Mouse (Mus musculus) common myeloid progenitor, adult 5-6 weeks (primary cell): ENCODE results near the gene Donson. TPM values are rescaled to one million over a fixed set of nuclear protein-coding genes. Genes with fewer than 3 reads are reported as not detected.

Experiments used
- ATAC-seq: replicated peaks from 2 replicates; pipeline ENCODE4 v1.8.0; 2016; ENCODE audit warnings: low read depth, mild to moderate bottlenecking, moderate TSS enrichment, inconsistent platforms; ENCODE audit not compliant: poor library complexity, severe bottlenecking
- total RNA-seq: library from RNA; stranded (forward); fragments of 200-1000, 187-1606 nt; gene quantifications from 2 replicates; pipeline ENCODE4 v1.2.3, GENCODE M21; 2017

Gene Donson
- 28.7 and 70.0 TPM in 2 replicates for total RNA-seq

- ATAC-seq = peak; percentile 76
Observed at GRCm38 (mm10) chr16:91688619-91689334, at the start of gene Donson. TSS of gene Donson (minus strand) at chr16:91688770.

- no peak for ATAC-seq
Observed at GRCm38 (mm10) chr16:91736046-91736816, 47.7 kb upstream of the Donson start.

- ATAC-seq = peak; percentile 67
Observed at GRCm38 (mm10) chr16:91734771-91735170, 46.2 kb upstream of the Donson start.

- no peak for ATAC-seq
Observed at GRCm38 (mm10) chr16:91732816-91733215, 44.2 kb upstream of the Donson start.

GRCm38 (mm10) chr16:91730446-91730845 is 41.9 kb upstream of the Donson start:
- no peak for ATAC-seq

- no peak for ATAC-seq
Observed at GRCm38 (mm10) chr16:91729821-91730441, 41.4 kb upstream of the Donson start.

GRCm38 (mm10) chr16:91729066-91729482 is 40.5 kb upstream of the Donson start, which contains the start of gene Itsn1:
TSS of gene Itsn1 (plus strand) at chr16:91729281.
- ATAC-seq = peak; percentile 71

GRCm38 (mm10) chr16:91728123-91729065 is 39.8 kb upstream of the Donson start, which contains the start of gene Cryzl1:
TSS of gene Cryzl1 (minus strand) at chr16:91728975.
- ATAC-seq = peak; percentile 85

GRCm38 (mm10) chr16:91727433-91727832 is 38.9 kb upstream of the Donson start:
- ATAC-seq = no peak

GRCm38 (mm10) chr16:91724247-91724646 is 35.7 kb upstream of the Donson start:
- ATAC-seq = peak; percentile 31; the same call in 1 of the 2 replicates

GRCm38 (mm10) chr16:91717399-91717798 is 28.8 kb upstream of the Donson start:
- no peak for ATAC-seq

GRCm38 (mm10) chr16:91716927-91717349 is 28.4 kb upstream of the Donson start:
- peak; percentile 95 for ATAC-seq

- ATAC-seq = no peak
Observed at GRCm38 (mm10) chr16:91710241-91710640, 21.7 kb upstream of the Donson start.

- no peak for ATAC-seq
Observed at GRCm38 (mm10) chr16:91704603-91705340, 16.2 kb upstream of the Donson start.

GRCm38 (mm10) chr16:91702771-91703188 is 14.2 kb upstream of the Donson start:
- ATAC-seq = no peak

GRCm38 (mm10) chr16:91701908-91702307 is 13.3 kb upstream of the Donson start:
- ATAC-seq = no peak

GRCm38 (mm10) chr16:91698995-91699394 is 10.4 kb upstream of the Donson start:
- ATAC-seq = no peak

- peak; percentile 55 for ATAC-seq
Observed at GRCm38 (mm10) chr16:91695108-91695755, 6.7 kb upstream of the Donson start.
